Mouse (Mus musculus) c-Kit-positive CD71-negative TER-119-negative erythroid progenitor cells, embryonic 14.5 days (primary cell): ENCODE data around the gene Bpifb9b.
"Not testable (repeated sequence)": the region's sequence is repeated elsewhere in the genome, so short reads cannot be mapped to it uniquely, and the experiment has no call there.

Experiments
- DNase-seq: peaks from one replicate; pipeline ENCODE4 v3.0.0-alpha.2; 2013; ENCODE audit warnings: low read depth

Gene Bpifb9b

GRCm38 (mm10) chr2:154306927-154307326 lies at the start of gene Bpifb9b:
Gene Bpifb9b (plus strand): TSS chr2:154307227.
- not testable (repeated sequence) for DNase-seq

GRCm38 (mm10) chr2:154257554-154257953 lies 49.5 kb upstream of the Bpifb9b start, which contains the start of gene Bpifb9a:
Gene Bpifb9a (plus strand): TSS chr2:154257854.
- DNase-seq = not testable (repeated sequence)

DNA sequence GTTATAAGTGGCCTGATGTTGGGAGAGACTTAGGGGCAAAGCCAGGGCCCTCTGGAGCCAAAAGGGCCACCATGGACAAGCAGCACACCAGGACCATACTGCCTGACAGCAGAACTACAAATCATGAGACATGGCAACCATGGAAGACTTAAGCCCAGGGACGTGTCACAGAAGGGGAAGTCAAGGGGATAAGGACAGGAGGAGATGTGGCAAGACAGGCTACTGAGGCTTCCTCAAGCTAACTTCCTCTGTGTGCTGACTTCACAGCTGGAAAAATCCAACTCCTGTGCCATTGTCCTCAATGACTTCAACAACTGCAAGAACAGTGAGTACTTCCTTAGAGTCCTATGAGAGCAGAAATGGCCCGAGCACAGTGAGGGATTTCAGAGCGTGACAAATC lies 42.6 kb upstream of the Bpifb9b start:
- not testable (repeated sequence) for DNase-seq

DNA sequence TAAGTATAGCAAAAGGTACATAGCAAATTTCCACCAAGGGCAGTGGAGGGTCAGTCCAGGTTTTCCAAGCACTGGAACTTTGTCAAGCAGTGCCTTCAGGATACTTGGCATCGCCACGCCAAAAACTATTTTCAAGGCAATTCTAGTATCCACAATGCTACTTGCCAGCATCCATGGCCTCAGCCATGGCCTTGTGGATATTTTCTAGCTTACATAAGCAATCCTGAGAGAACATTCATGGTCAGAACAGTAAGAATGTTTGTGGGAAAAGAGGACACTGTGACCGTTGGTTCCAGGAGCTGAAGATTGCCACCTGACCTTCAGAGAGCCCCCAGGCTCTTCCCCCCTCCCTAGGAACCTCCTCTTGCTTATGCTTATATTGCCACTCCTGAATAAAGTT lies 15.2 kb upstream of the Bpifb9b start:
- DNase-seq = not testable (repeated sequence)

GRCm38 (mm10) chr2:154292833-154293232 lies 14.2 kb upstream of the Bpifb9b start:
- DNase-seq = no peak

- peak; percentile 41 for DNase-seq
Measured at GRCm38 (mm10) chr2:154294746-154295145, 12.3 kb upstream of the Bpifb9b start.

- peak; percentile 68 for DNase-seq
Measured at GRCm38 (mm10) chr2:154300496-154300895, 6.5 kb upstream of the Bpifb9b start.

GRCm38 (mm10) chr2:154301763-154302162 lies 5.3 kb upstream of the Bpifb9b start:
- no peak for DNase-seq

- DNase-seq = not testable (repeated sequence)
Measured at GRCm38 (mm10) chr2:154304604-154305003, 2.4 kb upstream of the Bpifb9b start.

- not testable (repeated sequence) for DNase-seq
Measured at GRCm38 (mm10) chr2:154313771-154314170, 6.7 kb downstream of the Bpifb9b start.

DNA sequence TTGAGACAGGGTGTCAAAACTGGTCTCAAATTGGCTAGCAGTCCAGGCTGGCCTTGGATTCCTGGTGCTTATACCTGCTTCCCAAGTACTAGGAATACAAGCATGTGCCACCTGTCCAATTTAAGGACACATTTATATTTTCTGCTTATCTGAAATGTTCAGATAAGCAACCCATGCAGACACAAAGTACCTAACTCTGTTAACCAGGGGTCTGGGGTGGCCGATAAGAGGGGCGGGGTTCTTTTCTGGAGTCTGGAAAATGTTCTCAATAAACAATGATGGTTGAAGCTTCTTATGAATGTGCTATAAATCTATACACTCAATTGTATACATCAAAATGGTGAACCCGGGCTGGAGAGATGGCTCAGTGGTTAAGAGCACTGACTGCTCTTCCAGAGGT lies 19.8 kb downstream of the Bpifb9b start:
- peak; percentile 22 for DNase-seq

GRCm38 (mm10) chr2:154335572-154335971 lies 28.5 kb downstream of the Bpifb9b start:
- no peak for DNase-seq

DNA sequence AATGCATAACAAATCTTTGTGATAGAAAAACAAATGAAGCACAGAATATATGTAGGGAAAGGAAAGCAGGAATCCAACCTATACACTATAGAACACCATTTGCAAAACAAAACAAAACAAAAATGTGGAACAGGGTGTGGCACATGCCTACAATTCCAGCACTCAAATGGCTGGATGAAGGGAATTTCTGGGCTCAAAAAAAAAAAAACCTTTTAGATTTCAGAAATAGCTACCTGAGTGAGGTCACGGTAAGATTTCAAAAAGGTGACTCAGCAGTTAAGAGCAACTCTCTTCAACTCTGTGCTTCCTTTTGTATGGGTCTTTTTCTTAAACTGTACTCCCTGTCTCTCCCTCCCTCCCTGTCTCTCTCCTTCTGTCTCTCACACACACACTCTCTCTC lies 31.1 kb downstream of the Bpifb9b start:
- no peak for DNase-seq

DNA sequence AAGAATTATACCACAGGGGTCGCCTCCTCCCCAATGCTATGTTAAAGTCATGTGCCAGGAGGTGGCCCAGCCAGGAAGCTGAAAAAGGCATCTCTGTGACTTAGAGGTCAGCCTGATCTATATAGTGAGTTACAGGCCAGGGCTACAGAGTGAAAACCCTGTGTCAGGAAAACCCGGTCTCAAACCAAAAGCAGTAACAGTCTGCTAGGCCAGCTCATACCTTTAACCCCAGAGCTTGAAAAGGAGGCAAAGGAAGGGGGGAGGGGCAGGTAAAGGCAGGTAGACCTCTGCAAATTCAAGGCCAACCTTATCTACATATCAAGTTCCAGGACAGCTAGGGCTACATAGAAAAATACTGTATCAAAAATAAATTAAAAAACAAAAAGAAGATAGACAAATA lies 32.3 kb downstream of the Bpifb9b start:
- DNase-seq = no peak

DNA sequence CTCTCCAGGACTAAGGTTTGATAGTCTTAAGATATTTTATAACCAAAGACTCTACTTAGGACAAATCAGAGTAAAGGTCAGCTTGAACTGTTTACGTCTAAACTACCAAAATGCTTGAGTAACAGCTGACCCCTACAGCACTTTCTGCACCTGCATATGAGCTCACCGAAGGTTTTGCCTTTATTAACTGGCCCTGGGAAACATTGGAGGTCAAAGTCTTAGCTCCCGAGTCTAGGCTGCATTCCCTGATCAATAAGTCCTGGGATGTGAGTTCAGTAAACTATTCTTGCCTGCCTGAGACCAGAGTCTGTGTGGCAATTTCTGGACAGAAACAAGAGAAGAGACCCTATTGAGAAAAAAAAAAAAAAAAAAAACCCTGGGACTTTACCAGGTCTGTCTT lies 41.1 kb downstream of the Bpifb9b start:
- no peak for DNase-seq

DNA sequence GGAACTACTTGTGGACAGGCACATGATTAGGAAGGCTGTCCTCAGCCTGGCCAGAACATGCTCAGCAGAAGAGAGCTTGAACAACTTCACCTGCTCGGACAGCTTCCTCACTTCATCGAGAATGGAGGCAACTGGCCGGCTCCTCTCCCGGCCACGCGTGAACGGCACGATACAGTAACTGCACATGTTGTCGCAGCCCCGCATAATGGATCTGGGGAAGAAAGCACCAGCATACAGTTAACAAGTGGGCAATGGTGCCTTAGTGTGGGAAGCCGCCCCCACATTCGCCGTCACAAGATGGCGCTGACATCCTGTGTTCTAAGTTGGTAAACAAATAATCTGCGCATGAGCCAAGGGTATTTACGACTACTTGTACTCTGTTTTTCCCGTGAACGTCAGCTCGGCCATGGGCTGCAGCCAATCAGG lies 47.0 kb downstream of the Bpifb9b start:
- DNase-seq = not testable (repeated sequence)

GRCm38 (mm10) chr2:154367510-154367909 lies 60.5 kb downstream of the Bpifb9b start:
- DNase-seq = no peak
